ENCODE assay signal across 8 mouse cellular contexts in the genomic region with DNA sequence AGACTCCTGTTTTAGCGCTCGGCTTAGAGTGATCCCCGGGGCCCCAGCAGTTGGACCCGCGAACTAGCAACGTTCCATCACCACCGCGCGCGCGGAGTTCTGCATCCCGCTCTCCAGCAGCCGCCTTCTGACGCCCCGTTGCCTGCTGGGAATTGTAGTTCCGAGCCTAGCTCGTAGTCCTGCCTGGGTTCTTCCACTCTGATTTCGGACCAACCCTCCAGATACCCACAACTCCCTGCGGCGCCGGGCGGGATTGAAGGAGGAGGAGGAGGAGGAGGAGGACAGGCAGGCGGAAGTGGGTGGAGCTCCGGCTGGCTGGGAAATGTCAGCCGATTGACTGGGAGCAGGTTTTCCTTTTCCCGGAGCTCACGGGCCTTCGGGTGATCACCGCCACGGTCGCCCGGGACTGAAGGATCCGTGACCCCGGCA. TPM values are rescaled to one million over a fixed set of nuclear protein-coding genes. Genes with fewer than 3 reads are reported as not detected.
DNase-seq lines count a peak whose midpoint lies in the region; ATAC-seq lines count a peak whose summit lies in the region.

TSS of gene Lmbrd2 (plus strand) at position 299 of the 429 bp plus-strand sequence.

- intact Hi-C loops in gastrocnemius, postnatal 14 days (cut with DNase I; ENCODE audit: low total_unique reads): no loop called here
- intact Hi-C loops in left cerebral cortex, postnatal 10 days (cut with DNase I): no loop called here

- DNase-seq in adipocyte (ENCODE audit: low spot score): peak; percentile 98
- peak; percentile 99 for DNase-seq in embryo, embryonic 10 days (ENCODE audit: low spot score)
- peak; percentile 97 for DNase-seq in gastrocnemius, postnatal 14 days
- DNase-seq in left cerebral cortex, postnatal 10 days (ENCODE audit: extremely low spot score in 1 of 2, low spot score in 2 of 2): peak; percentile 96 to 98
- peak; percentile 97 for DNase-seq in right cerebral cortex, postnatal 25 days
- DNase-seq in urinary bladder, postnatal 4 days (ENCODE audit: low spot score in 2 of 2): peak; percentile 93 to 96

- peak; percentile 98 for ATAC-seq in inflammation-experienced regulatory T-cells, adult 6 months
- peak; percentile 100 for ATAC-seq in megakaryocyte-erythroid progenitor cell, adult 5-6 weeks (replicated peaks; ENCODE audit: low FRiP score, low TSS enrichment, poor library complexity, severe bottlenecking)

RNA-seq across cellular contexts. Expression of gene Lmbrd2, which starts in this region (rescaled TPM):
- total RNA-seq in gastrocnemius, postnatal 14 days (2021): 10 to 100 TPM; 12.7 to 14.6 TPM
- polyA plus RNA-seq in inflammation-experienced regulatory T-cells, adult 6 months (2017; shearing (Covaris generic)): 1 to 10 TPM; 2.8 to 5.0 (median 3.8) TPM
- 10 to 100 TPM; 60.0 to 63.3 TPM for total RNA-seq in left cerebral cortex, postnatal 10 days (2021)
- 6.8 and 8.0 TPM in 2 replicates for total RNA-seq in megakaryocyte-erythroid progenitor cell, adult 5-6 weeks (2014; fragmentation: Nextera tagmentation)
- total RNA-seq in megakaryocyte-erythroid progenitor cell, adult 5-6 weeks (2017): 22.4 and 23.2 TPM in 2 replicates

Comparison
In these comparisons a context has a peak if more than half of its experiments do, and no peak if none do; other contexts are left out.
1. Peak in every context shown above with its lines: DNase-seq and ATAC-seq.